Mouse (Mus musculus) large intestine, adult 2 months (tissue): ENCODE measurements around the gene Clns1a. TPM values are rescaled to one million over a fixed set of nuclear protein-coding genes. Genes with fewer than 3 reads are reported as not detected.

Experiments
- DNase-seq: peaks from one replicate; pipeline ENCODE4 v3.0.0-alpha.2; 2012; ENCODE audit warnings: low read depth, low spot score
- WGBS: fragments of 180-500 bp; shearing (Covaris S2); methylation state at CpG from one replicate; pipeline ENCODE4 v1.1.7; 2018; 5-methylcytosine and 5-hydroxymethylcytosine counted together
- polyA plus RNA-seq: library from polyadenylated mRNA; depleted of rRNA; stranded (reverse); fragments of >200 nt; gene quantifications from 2 replicates; pipeline ENCODE4 v1.2.3, GENCODE M21; 2012

The Clns1a gene
- polyA plus RNA-seq, 1 experiment = 26.6 TPM

GRCm38 (mm10) chr7:97726080-97726479, 29.6 kb downstream of the Clns1a start:
- 88% methylated on average over 7 of the region's 7 CpGs for WGBS
- DNase-seq = no peak

GRCm38 (mm10) chr7:97726778-97727177, 30.3 kb downstream of the Clns1a start:
- WGBS = 82% methylated on average over 7 of the region's 7 CpGs
- no peak for DNase-seq

GRCm38 (mm10) chr7:97728666-97729614, 32.5 kb downstream of the Clns1a start:
- no peak for DNase-seq
- WGBS = 86% methylated on average over 14 of the region's 14 CpGs

GRCm38 (mm10) chr7:97730427-97730826, 34.0 kb downstream of the Clns1a start:
- no peak for DNase-seq

GRCm38 (mm10) chr7:97733606-97734005, 37.2 kb downstream of the Clns1a start:
- no peak for DNase-seq
- WGBS = 88% methylated on average over 5 of the region's 5 CpGs

More at GRCm38 (mm10) chr7:97730427-97730826, 34.0 kb downstream of the Clns1a start:
- WGBS = 78% methylated on average over 3 of the region's 3 CpGs

- peak; percentile 72 for DNase-seq
- WGBS = 29% methylated on average over 8 of the region's 8 CpGs
These were observed 38.6 kb downstream of the Clns1a start for GRCm38 (mm10) chr7:97735021-97735420.

- peak; percentile 27 for DNase-seq
- 37% methylated on average over 4 of the region's 4 CpGs for WGBS
These were observed 39.5 kb downstream of the Clns1a start for GRCm38 (mm10) chr7:97735886-97736420.

- WGBS = 4% methylated on average over 12 of the region's 12 CpGs
- DNase-seq = no peak
These were observed 40.8 kb downstream of the Clns1a start for GRCm38 (mm10) chr7:97737256-97737637.

GRCm38 (mm10) chr7:97737638-97738456, 41.4 kb downstream of the Clns1a start, which contains the start of gene Aqp11:
Aqp11 (minus strand) TSS chr7:97738289.
- WGBS = under 1% methylated on average over 58 of the region's 64 CpGs
- DNase-seq = peak; percentile 76

GRCm38 (mm10) chr7:97740948-97741347, 44.5 kb downstream of the Clns1a start:
- 46% methylated on average over 10 of the region's 10 CpGs for WGBS
- DNase-seq = no peak

- no peak for DNase-seq
- 36% methylated on average over 1 of the region's 1 CpGs for WGBS
These were observed 45.4 kb downstream of the Clns1a start for GRCm38 (mm10) chr7:97741756-97742291.

GRCm38 (mm10) chr7:97745299-97745698, 48.9 kb downstream of the Clns1a start:
- DNase-seq = peak; percentile 38

GRCm38 (mm10) chr7:97747176-97747707, 50.8 kb downstream of the Clns1a start:
- WGBS = 85% methylated on average over 4 of the region's 4 CpGs
- no peak for DNase-seq

More at GRCm38 (mm10) chr7:97745299-97745698, 48.9 kb downstream of the Clns1a start:
- WGBS = 3% methylated on average over 3 of the region's 3 CpGs

- WGBS = 24% methylated on average over 28 of the region's 28 CpGs
- peak; percentile 47 for DNase-seq
These were observed 51.5 kb downstream of the Clns1a start for GRCm38 (mm10) chr7:97747787-97748497.

GRCm38 (mm10) chr7:97748527-97749206, 52.2 kb downstream of the Clns1a start:
- WGBS = 17% methylated on average over 10 of the region's 10 CpGs
- peak; percentile 46 for DNase-seq

- WGBS = 13% methylated on average over 19 of the region's 19 CpGs
- peak; percentile 40 for DNase-seq
These were observed 53.1 kb downstream of the Clns1a start for GRCm38 (mm10) chr7:97749207-97750190.
